Mouse (Mus musculus) telencephalon, adult 2 months (tissue): ENCODE measurements around the gene Tapt1.

Experiments
- DNase-seq: peaks from one replicate; pipeline ENCODE4 v3.0.0-alpha.2; 2011; ENCODE audit warnings: low read depth, low spot score

The Tapt1 gene

GRCm38 (mm10) chr5:44226521-44227461 lies at the start of gene Tapt1:
Tapt1 (minus strand) TSS chr5:44226626.
- no peak for DNase-seq

GRCm38 (mm10) chr5:44271564-44271963 lies 45.1 kb upstream of the Tapt1 start:
- no peak for DNase-seq

GRCm38 (mm10) chr5:44268524-44268923 lies 42.1 kb upstream of the Tapt1 start:
- DNase-seq = peak; percentile 41

GRCm38 (mm10) chr5:44261691-44262090 lies 35.3 kb upstream of the Tapt1 start:
- DNase-seq = no peak

- no peak for DNase-seq
These were observed 34.7 kb upstream of the Tapt1 start for GRCm38 (mm10) chr5:44261172-44261571.

GRCm38 (mm10) chr5:44259678-44260077 lies 33.3 kb upstream of the Tapt1 start:
- peak; percentile 44 for DNase-seq

GRCm38 (mm10) chr5:44258163-44258562 lies 31.7 kb upstream of the Tapt1 start:
- no peak for DNase-seq

GRCm38 (mm10) chr5:44257401-44257800 lies 31.0 kb upstream of the Tapt1 start:
- peak; percentile 68 for DNase-seq

GRCm38 (mm10) chr5:44256512-44256911 lies 30.1 kb upstream of the Tapt1 start:
- DNase-seq = no peak

- DNase-seq = no peak
These were observed 29.5 kb upstream of the Tapt1 start for GRCm38 (mm10) chr5:44255756-44256398.

GRCm38 (mm10) chr5:44253449-44253848 lies 27.0 kb upstream of the Tapt1 start:
- no peak for DNase-seq

- no peak for DNase-seq
These were observed 26.0 kb upstream of the Tapt1 start for GRCm38 (mm10) chr5:44252395-44252794.

GRCm38 (mm10) chr5:44250211-44250955 lies 24.0 kb upstream of the Tapt1 start:
- no peak for DNase-seq

GRCm38 (mm10) chr5:44249363-44249762 lies 22.9 kb upstream of the Tapt1 start:
- DNase-seq = no peak

GRCm38 (mm10) chr5:44246493-44247217 lies 20.2 kb upstream of the Tapt1 start:
- no peak for DNase-seq

GRCm38 (mm10) chr5:44244894-44245423 lies 18.5 kb upstream of the Tapt1 start:
- no peak for DNase-seq

GRCm38 (mm10) chr5:44242828-44243227 lies 16.4 kb upstream of the Tapt1 start:
- no peak for DNase-seq

- no peak for DNase-seq
These were observed 15.3 kb upstream of the Tapt1 start for GRCm38 (mm10) chr5:44241726-44242125.

GRCm38 (mm10) chr5:44239187-44240136 lies 13.0 kb upstream of the Tapt1 start:
- no peak for DNase-seq

- DNase-seq = no peak
These were observed 11.8 kb upstream of the Tapt1 start for GRCm38 (mm10) chr5:44238201-44238600.
